Mouse (Mus musculus) hematopoietic stem cell, adult 5-6 weeks (primary cell): Measurements from ENCODE around the gene Stk10. TPM values are rescaled to one million over a fixed set of nuclear protein-coding genes. Genes with fewer than 3 reads are reported as not detected.
A peak's percentile ranks its signal among the peaks of the same experiment; 100 is the strongest.

Experiments used
- ATAC-seq, 2 experiments: fragments of 125-278 bp in 1 of 2; replicated peaks in 1 of 2; 2 replicates each; pipeline ENCODE4 v1.8.0; 2016 to 2017; ENCODE audit warnings: inconsistent platforms in 2 of 2, mild to moderate bottlenecking in 2 of 2, moderate number of reproducible peaks in 2 of 2, low read depth in 1 of 2, moderate TSS enrichment in 1 of 2; ENCODE audit not compliant: low FRiP score in 2 of 2, poor library complexity in 2 of 2, severe bottlenecking in 2 of 2, insufficient read depth in 1 of 2, low TSS enrichment in 1 of 2
- total RNA-seq: library from RNA; stranded (forward); fragments of 172-1452, 232-1000 nt; gene quantifications from 2 replicates; pipeline ENCODE4 v1.2.3, GENCODE M21; 2017

Stk10 gene
- total RNA-seq, 1 experiment from 2014 or later: 32.7 TPM

DNA sequence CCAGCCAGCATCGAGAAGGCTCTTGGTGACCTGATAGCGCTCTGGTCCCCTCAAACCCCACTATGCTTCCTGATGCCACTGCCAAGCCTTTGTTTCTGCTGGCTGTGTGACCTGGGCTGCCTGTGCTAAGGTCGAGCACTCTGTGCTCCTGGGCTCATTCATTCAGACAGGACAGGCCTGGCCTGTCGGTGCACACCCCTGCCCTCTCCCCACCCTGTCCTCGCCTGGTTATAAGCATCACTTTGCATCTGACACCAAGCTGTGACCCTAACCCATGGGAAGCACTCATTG, 43.6 kb downstream of the Stk10 start:
- ATAC-seq: no peak

DNA sequence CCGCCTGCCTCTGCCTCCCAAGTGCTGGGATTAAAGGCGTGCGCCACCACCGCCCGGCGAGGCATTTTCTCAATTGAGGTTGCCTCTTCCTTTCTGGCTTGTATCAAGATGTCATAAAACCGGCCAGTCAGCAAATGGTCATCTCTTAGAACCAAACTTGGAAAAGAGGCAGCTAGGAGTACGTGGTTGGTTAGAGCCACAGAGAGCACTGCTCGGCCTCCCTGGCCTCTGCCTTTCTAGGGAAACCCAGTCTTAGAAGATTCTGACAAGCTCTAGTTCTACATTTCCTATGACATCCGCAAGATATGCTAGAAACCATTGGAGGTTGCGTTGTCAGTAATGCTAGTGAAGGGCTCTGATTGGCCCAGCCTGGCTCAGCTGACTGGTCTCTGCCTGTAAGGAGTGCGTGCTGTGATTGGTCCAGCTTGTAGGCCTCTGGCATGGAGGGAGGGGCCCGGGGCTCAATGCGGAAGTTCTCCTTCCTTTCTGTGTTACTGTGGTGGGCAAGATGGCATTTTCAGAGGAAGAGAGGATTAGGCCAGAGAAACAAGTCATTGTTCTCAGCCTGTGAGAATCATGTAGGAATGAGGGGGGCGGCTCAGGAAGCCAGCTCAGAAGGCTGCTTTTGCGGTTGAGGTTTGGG, 47.3 kb downstream of the Stk10 start:
- peak; percentile 94 to 98 for ATAC-seq

DNA sequence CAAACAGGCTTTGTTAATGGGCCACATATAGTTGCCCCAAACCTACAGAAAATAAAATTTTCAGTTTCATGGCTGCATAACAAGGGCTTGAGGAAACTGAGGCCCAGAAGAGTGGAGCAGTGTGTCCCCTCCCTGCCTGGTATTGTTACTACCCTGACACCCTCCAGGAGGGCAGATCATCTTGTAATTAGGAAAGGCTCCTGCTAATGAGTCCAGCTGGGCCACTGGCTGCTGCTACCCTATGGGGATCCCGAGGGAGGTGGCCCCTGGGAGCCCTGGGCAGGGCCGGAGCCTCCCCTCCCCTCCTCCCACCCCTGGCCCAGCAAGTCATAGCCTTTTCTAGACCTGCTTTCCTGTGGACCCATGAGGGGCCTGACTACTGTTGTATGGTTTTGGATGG, 47.9 kb downstream of the Stk10 start:
- ATAC-seq: no peak

DNA sequence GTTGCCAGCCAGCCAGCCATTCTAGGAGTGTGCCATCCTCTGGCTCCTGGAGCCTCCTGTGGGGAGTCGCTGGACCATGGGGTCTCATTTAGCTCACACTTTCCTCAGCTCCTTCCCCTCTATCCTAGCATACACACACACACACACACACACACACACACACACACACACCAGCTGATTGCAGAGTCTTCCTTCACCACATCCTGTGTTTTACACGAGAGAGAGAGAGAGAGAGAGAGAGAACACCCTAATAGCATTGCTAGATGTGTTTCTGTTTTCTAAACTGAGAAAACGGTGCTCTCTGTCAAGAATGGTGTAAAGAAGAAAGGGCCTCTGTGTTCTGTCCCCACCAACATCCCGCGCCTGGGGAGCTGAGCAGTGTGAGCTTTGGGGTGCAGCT, 49.7 kb downstream of the Stk10 start:
- no peak for ATAC-seq

DNA sequence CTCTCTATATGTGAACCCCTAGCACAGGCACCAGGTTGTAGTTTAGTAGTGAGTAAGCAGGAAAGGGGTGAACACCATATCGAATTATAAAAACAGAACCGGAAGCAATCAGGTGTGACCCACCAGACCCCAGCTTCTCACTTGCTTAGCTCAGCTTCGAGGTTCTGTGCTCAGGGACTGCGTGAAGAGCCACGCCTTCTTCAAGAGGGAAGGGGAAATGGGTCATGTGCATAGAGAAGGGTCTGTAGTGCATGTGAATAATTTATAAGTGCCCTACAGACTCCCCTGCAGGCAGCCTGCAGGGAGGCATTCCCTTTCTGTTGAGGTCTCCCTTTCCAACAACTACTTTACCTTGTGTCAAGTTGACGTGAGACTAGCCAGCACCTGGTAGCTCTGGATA, 52.9 kb downstream of the Stk10 start:
- ATAC-seq: no peak

DNA sequence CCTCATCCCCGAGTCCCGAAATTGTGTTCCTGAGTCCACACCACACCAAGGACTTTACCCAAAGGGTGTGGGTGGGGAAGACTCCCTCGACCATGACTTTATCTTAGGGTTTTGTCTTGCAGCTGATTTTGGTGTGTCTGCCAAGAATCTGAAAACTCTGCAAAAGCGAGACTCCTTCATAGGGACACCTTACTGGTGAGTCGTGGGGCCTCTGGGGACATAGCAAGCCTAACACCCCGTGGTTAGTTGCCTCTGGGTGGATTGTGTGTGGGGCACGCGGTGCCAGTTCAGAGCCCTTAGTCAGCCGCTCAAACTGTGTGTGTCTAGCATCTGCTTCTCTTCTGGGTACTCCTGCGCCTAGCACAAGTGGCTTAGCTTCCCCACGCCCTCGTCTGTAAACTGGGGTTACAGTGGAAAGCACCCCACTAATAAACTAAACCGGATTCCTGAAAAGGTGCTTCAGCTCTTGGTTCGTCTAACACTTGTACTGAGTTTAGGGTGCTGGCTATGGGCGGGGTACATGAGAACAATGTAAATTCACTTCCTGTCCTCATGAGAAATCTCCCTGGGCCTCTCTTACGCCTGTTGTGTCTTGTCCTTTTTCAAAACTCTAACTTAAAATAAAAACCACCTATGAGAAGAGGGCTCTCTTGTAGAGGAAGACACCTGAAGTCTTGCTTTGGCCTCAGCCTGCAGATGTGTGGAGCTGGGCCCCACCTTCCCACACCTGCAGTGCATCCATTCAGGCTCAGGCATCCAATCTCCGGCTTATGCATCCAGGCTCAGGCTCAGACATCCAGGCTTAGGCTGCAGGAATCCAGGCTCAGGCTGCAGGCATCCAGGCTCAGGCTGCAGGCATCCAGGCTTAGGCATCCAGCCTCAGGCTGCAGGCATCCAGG, 54.3 kb downstream of the Stk10 start:
- ATAC-seq: no peak

DNA sequence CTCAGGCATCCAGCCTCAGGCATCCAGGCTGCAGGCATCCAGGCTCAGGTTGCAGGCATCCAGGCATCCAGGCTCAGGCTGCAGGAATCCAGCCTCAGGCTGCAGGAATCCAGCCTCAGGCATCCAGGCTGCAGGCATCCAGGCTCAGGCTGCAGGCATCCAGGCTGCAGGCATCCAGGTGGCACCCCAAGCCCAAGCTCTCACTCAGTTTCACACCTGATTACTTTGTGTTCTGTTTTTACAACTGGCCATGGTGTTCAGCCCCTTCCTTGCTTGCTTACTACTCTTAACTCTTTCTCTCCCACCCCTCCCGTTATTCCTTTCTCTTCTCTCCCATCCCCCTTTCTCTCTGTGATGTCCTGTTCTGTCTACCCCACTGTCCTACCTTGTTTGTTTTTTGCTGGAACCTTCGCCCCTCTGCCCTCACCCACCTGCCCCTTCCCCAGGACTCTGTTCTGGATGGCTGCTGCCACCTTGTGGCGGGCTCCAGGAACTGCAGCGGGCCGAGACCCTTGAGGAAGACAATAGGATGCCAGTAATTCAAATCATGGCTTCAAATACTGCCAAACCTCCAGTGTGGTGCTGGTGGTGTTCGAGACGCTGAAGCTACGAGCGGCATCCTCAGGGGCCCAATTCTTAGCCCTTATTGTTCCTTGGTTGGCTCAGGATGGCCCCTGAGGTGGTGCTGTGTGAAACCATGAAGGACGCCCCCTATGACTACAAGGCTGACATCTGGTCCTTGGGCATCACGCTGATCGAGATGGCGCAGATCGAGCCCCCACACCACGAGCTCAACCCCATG, 55.2 kb downstream of the Stk10 start:
- ATAC-seq: peak in 1 of 2 experiments; percentile 46; a peak in 1 of 4 replicates

DNA sequence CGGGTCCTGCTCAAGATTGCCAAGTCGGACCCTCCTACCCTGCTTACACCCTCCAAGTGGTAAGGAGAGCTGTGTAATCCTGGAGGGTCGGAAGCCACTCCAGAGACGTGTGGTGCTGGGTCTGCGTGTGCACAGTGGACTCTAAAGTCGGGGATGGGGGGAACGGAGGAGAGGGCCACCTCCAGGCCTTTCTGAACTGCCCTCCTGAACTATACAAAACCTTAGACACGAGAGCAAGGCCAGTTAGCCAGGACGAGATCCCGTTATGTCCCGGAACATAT, 55.7 kb downstream of the Stk10 start:
- ATAC-seq: no peak

DNA sequence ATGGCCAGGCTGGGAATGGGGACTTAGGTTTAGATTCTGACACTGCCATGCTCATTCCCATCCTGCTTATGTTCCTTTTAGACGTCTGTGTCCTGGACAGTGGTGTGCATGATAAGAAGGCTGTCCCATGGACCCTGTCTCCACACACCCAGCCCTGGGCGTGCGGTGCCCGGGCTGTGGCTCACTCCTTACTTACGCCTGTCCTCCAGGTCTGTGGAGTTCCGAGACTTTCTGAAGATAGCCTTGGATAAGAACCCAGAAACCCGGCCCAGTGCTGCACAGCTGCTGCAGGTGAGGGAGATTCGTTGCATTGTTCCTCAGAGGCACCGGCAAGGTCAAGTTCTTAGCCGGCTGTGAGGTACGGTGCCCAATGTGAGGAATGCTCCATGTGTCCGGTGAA, 56.1 kb downstream of the Stk10 start:
- no peak for ATAC-seq

DNA sequence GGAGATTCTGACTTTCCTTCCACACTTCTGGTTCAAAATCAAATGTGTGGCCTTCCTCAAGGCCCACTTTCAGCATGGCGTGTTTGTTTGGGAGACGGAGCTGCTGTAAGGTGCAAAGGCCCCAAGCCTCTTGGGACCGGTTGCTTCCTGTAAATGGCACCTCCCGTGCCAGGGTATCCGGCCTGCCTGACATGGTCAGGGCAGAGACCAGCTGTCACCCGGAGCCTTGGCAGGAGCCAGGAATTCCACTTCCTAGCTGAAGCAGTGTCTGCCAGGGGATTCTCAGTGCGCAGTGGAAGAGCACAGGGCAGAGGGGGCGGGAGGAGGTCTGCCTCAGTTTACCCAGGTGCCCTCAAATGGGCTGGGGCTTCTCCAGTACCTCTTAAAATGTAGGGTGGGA, 56.7 kb downstream of the Stk10 start:
- no peak for ATAC-seq

DNA sequence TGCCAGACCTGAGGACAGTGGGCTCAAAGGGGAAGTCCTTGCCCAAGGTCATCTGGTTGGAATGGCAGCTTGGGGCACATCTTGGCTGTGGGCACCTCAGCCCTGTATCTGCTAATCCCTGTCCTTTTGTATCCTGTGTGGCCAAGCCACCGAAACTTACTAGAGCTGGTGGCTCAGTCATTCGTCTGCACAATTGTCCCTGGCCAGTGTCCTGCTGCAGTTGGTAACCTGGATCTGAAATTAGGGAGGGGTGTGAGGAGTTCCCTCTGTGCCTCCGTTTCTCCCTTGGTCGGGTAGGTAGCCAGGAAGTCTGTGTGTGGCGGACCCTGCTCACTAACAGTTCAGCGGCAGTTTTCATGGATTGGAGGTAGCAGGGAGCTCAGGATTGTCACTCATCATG, 57.1 kb downstream of the Stk10 start:
- ATAC-seq: no peak

DNA sequence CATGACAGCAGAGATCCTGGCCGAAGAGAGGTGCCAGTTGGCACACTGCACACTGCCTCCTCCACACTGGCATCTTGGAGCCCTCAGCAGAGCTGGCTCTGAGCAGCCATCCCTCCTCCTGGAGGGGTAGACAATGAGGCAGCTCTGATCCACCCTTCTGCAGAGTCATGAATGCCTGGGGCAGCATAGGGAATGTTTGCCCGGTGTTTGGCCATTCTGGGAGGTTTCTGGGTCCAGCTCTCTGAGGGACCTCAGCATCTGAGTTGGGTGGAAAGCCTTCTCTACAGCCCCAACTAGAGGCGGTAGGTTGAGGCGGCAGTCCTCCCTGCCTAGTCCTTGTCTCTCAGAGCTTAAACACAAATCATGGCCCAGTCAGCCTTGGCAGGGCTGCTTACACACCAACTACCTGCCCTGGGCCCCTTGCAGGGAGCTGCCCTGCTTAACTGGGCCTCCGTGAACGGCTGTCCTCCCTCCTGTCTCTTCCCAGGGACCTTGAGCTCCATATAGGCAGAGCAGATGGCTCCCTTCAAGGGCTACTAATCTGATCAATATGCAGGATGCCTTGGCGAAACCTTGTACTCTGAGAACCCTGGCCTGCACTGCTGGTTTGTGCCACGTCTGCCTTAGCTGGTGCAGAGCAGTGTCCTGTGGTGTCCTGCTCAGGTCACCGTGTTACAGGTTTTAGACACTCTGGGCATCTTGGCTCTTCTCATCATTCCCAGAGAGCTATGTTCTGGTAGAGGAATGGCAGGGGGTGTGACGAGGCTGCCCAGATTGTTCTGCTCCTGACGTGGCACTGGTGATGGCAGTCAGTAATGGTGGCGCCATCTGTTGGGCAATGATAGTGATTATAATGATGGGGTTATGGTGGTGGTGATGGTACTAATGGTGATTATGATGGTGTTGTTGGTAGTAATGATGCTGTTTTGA, 59.1 kb downstream of the Stk10 start:
- peak; percentile 25 to 67; a peak in 1 of 4 replicates for ATAC-seq

DNA sequence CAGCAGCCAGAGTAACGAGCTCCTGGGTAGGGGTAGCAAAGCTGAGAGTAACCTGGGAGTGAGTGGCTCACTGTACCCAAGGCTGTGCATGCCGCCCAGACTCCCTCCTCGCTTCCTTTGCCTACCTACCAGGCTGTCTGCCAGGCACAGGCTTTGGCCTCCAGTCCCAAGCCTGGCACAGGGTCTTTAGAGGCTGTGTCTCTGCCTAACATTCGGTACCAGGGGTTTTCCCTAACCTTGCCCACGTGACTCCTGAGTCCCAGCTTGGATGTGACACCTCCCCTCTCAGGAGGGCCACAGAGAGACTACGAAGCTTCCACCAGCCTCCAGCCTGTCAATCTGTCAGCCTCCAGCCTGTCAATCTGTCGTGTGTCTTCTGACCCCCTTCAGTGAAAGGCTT, 60.0 kb downstream of the Stk10 start:
- no peak for ATAC-seq

DNA sequence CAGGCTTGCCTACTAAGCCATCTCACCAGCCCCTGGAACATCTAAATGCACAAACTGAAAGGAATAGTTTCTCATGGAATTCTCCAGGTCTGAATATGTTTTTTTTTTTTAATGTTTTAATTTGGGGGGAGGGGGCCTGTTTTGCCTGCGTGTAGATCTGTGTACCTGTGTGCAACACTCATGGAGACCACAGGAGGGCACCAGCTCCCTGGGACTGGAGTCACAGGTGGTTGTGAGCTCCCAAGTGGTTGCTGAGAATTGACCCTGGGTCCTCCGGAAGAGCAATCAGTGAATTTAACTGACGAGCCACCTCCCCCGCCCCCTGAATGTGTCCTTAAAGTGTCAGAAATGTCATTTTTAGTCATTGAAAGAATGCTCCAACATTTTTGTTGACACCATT, 61.0 kb downstream of the Stk10 start:
- ATAC-seq: no peak

DNA sequence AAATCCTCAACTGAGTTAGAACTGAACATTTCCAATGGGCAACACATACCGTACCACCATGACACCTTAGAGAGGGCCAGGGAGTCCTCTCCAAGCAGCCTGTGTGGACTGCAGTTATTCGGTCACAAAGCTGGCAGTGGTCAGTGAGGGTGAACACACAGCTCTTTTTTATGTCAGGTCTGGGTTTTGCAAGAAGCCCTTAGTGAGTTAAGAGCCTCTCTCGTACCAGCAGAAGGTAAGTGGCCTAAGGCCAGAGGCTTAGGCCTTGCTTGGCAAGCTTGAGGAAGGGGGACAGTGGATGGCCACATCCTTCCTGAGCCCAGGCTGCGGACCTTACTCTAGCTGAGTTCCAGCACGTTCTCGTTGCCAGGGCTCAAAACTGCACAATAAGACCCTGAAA, 67.3 kb downstream of the Stk10 start:
- no peak for ATAC-seq

DNA sequence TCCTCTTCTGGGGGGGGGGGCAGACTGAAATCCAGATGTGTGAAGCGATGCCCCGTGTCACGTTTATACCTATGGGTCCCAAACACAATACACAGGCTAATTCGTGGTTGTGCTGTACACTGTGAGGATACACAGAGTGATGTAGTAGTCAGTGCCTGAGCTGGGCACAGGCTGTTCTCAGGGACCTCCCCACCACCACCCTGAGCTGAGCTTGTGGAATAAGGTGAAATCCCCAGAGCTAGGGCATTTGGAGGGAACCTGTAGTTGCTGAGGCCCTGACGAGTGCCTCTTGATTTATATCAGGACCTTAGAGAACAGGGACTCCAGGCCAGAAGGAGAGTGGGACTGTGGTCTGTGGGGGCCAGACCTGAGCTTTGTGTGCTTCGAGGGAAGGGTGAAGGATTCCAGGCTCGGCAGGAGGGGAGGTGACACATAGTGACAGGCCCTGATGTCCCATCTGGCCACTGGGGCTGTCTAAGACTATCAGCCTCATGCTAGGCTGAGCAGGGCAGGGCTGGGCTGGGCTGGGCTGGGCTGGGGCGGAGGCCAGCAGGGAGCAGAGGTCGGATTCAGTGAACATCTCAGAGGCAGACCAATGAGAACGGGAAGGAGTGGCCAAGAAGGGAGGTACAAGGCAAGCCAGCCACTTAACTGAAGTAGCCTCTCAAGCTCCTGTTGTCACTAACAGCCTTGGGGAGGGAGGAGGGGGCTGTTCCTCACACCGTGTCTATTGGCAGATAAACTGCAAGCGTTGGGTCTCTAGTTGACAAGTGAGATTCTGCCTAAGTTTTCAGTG, 68.6 kb downstream of the Stk10 start:
- no peak for ATAC-seq

DNA sequence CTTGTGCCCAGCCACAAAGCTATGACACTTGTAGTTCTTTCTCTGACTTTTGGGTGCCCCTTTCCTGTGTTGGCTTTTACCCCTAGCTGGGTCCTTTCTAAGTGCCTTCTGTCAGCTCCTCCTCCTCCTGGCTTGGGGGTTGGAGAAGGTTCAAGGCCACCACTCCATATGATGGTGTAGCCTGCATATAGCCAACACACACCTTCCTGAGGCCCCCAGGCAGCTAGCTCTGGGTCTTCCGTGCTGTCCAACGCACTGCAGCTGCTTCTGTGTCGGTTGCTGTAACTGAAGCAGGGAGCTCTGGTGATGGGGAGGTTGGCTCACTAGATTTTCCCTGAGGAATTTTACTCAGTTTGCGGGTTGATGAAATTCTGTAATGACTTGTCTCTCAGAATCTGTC, 71.6 kb downstream of the Stk10 start:
- no peak for ATAC-seq
